Mouse (Mus musculus) embryonic fibroblast, embryonic 13.5 days (primary cell): Measurements from ENCODE around the gene Rex1bd.

Experiments
- CTCF ChIP-seq: IDR thresholded peaks from 2 replicates; pipeline ENCODE4 v1.5.1; 2011; ENCODE audit warnings: mild to moderate bottlenecking, control low read depth, low read length, moderate library complexity, borderline replicate concordance; ENCODE audit not compliant: insufficient read depth
- POLR2A ChIP-seq: IDR thresholded peaks from 2 replicates; pipeline ENCODE4 v1.6.1; 2011; ENCODE audit warnings: low read depth, mild to moderate bottlenecking, control low read depth, low read length, moderate library complexity

- TF ChIP-seq CTCF = no peak
- no peak for TF ChIP-seq POLR2A
These were observed 37.1 kb downstream of the Rex1bd start for GRCm38 (mm10) chr8:70469295-70469916.
